Comparison of ENCODE assay signal across 14 mouse cellular contexts in genomic region chr13:75729834-75730233, GRCm38 (mm10).
"Had no signal": no experiment of that assay in that cellular context is flagged by ENCODE, and none has a peak within 500 bp of the region (broad histone marks: within the 10 kb centered on the region; RNA-seq: fewer than 3 reads in every experiment).

No protein-coding gene starts in this region.

- H3K9me3 ChIP-seq: limb, embryonic 10.5 days; megakaryocyte, embryonic 14.5 days; midbrain, embryonic 12.5 days had no signal

- ATAC-seq: intestine, embryonic 16.5 days; lung, postnatal 0 days; midbrain, embryonic 16.5 days had no signal

- DNase-seq: kidney, adult 9 months; kidney, postnatal 10 days; lung, adult 2 months; lung, postnatal 36 days; right cerebral cortex, postnatal 25 days; thymus, postnatal 4 days had no signal

- H3K4me2 ChIP-seq: midbrain, embryonic 12.5 days had no signal

- H3K36me3 ChIP-seq: limb, embryonic 10.5 days; midbrain, embryonic 12.5 days had no signal

- H3K9ac ChIP-seq: midbrain, embryonic 12.5 days had no signal

- H3K4me3 ChIP-seq: left cerebral cortex, adult 2 months; limb, embryonic 10.5 days; megakaryocyte, embryonic 14.5 days; midbrain, embryonic 12.5 days had no signal

- H3K27ac ChIP-seq: left cerebral cortex, adult 2 months; limb, embryonic 10.5 days; midbrain, embryonic 12.5 days; stomach, postnatal 0 days had no signal

- H3K27me3 ChIP-seq: megakaryocyte, embryonic 14.5 days; midbrain, embryonic 12.5 days had no signal
